Comparison of ENCODE assay signal across 9 mouse cellular contexts in the genomic region with DNA sequence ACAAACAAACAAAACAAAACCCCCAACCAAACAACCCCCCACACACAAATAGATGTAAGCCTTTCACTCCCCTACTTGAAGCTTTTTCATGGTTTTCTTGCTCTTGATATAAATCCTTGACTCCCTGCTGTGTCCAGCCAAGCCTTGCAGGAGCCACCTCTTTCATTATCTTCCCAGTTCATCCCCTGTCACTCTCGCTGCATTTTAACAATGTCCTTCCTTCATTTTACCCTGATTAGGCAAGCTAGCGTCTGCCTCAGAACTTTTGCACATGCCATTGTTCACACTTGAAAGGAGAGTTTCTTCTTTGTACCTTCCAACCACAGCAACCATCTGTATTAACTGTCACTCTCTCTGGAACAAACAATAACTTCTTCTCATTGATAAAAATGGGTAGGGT. TPM values are rescaled to one million over a fixed set of nuclear protein-coding genes. Genes with fewer than 3 reads are reported as not detected.
"Had no signal": no experiment of that assay in that cellular context is flagged by ENCODE, and none has a peak within 500 bp of the region (broad histone marks: within the 10 kb centered on the region; RNA-seq: fewer than 3 reads in every experiment).

No protein-coding gene starts in this region.

- DNase-seq: kidney, adult 9 months; kidney, postnatal 36 days; left cerebral cortex, postnatal 4 days; lung, adult 18-20 months; lung, postnatal 36 days; thymus, postnatal 14 days had no signal

- ATAC-seq: lung, postnatal 0 days; midbrain, embryonic 13.5 days had no signal

RNA-seq across cellular contexts. Expression of a gene that starts 15.2 kb away (rescaled TPM):
- total RNA-seq: megakaryocyte, adult 5-6 weeks had no signal
